Mouse (Mus musculus) testis, adult 2 months (tissue): ENCODE data around the gene Ddn.

ENCODE experiments used
- CTCF ChIP-seq: fragments of 200-500 bp; IDR thresholded peaks from 2 replicates; pipeline ENCODE4 v1.5.1; 2012; ENCODE audit warnings: low read depth, mild to moderate bottlenecking, inconsistent platforms, low read length, moderate library complexity; ENCODE audit not compliant: control insufficient read depth, insufficient read depth, insufficient replicate concordance
- POLR2A ChIP-seq: fragments of 200-500 bp; IDR thresholded peaks from 2 replicates; pipeline ENCODE4 v1.6.1; 2012; ENCODE audit warnings: low read depth, mild to moderate bottlenecking, inconsistent platforms, low read length, moderate library complexity; ENCODE audit not compliant: control insufficient read depth

DNA sequence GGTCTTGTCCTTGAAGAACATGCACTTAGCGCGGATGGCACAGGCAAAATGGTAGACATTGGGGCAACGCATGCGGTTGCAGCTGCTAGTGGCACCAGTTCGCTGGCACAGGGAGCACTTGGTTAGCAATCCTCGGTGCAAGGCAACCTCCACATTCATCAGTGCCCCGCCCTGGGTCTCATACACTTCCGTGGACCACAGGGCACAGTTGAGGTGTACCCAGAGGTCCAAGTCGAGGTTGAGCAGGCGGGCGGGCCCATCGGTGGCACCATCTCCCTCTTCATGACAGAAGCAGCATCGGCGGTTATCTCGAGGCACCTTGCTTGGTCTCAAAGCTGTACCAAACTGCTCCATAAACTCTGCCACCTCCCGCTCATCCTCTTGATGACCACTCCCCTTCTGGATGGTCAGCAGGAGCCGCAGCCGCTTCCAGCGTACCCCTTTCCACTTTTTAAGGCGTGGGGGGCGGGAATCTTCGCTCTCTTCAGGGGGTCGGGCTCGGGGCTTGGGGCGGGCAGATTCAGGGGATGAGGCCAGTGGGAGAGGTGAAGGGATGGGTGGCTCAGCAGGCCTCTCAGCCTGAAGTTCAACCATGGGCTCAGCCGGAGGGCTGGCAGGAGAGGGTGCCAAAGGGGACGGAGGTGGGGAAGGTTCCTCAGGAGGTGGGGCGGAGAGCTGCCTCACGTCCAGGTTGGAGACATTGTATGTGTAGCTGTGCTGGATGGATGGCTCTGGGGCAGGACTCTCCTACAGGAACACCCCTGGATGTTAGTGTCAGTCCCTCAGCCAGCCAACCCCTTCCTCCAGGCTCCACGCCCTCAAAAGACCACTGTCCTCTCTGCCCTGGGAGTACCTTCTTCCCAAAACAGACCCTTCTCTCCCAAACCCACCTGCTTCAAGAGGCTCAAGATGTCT lies 30.6 kb upstream of the Ddn start:
- TF ChIP-seq CTCF = no peak
- TF ChIP-seq POLR2A = no peak
